ENCODE assay signal across 29 mouse cellular contexts in genomic region chr7:36091132-36091531, GRCm38 (mm10).
DNase-seq lines count a peak whose midpoint lies in the region; ATAC-seq and TF ChIP-seq lines count a peak whose summit lies in the region.
"Had no signal": no experiment of that assay in that cellular context is flagged by ENCODE, and none has a peak within 500 bp of the region (broad histone marks: within the 10 kb centered on the region; RNA-seq: fewer than 3 reads in every experiment).

No protein-coding gene starts in this region.

- H3K9me3 ChIP-seq in heart, embryonic 10.5 days = no peaks in the 10 kb centered on the region
- no peaks in the 10 kb centered on the region for H3K9me3 ChIP-seq in heart, embryonic 13.5 days
- H3K9me3 ChIP-seq in lung, embryonic 15.5 days = no peaks in the 10 kb centered on the region
- no peaks in the 10 kb centered on the region for H3K9me3 ChIP-seq in embryonic facial prominence, embryonic 10.5 days
- H3K9me3 ChIP-seq: embryonic facial prominence, embryonic 12.5 days; embryonic facial prominence, embryonic 15.5 days; heart, embryonic 15.5 days; hindbrain, embryonic 15.5 days had no signal

- TF ChIP-seq CTCF in heart, adult 2 months (IDR thresholded peaks at IDR 0.05) = no peak

- no peaks in the 10 kb centered on the region for H3K36me3 ChIP-seq in heart, embryonic 10.5 days
- H3K36me3 ChIP-seq in heart, adult 2 months (ENCODE audit: control insufficient read depth, insufficient read depth, low read length) = no peaks in the 10 kb centered on the region
- H3K36me3 ChIP-seq in heart, embryonic 13.5 days = no peaks in the 10 kb centered on the region
- no peaks in the 10 kb centered on the region for H3K36me3 ChIP-seq in lung, embryonic 15.5 days
- no peaks in the 10 kb centered on the region for H3K36me3 ChIP-seq in embryonic facial prominence, embryonic 10.5 days (replicated peaks)
- H3K36me3 ChIP-seq: embryonic facial prominence, embryonic 12.5 days; embryonic facial prominence, embryonic 15.5 days; G1E; heart, embryonic 15.5 days; hindbrain, embryonic 15.5 days had no signal

- no peaks in the 10 kb centered on the region for H3K27me3 ChIP-seq in heart, embryonic 10.5 days (ENCODE audit: insufficient read depth, poor library complexity, severe bottlenecking)
- H3K27me3 ChIP-seq in heart, adult 2 months (ENCODE audit: control insufficient read depth, insufficient read depth, low read length) = peaks cover 1% of the 10 kb centered on the region; the same call in 1 of the 2 replicates
- no peaks in the 10 kb centered on the region for H3K27me3 ChIP-seq in heart, embryonic 13.5 days (replicated peaks)
- H3K27me3 ChIP-seq in lung, embryonic 15.5 days = no peaks in the 10 kb centered on the region
- no peaks in the 10 kb centered on the region for H3K27me3 ChIP-seq in embryonic facial prominence, embryonic 10.5 days (replicated peaks; ENCODE audit: low read depth, poor library complexity, severe bottlenecking)
- H3K27me3 ChIP-seq: CH12.LX; embryonic facial prominence, embryonic 12.5 days; forebrain, embryonic 13.5 days; heart, embryonic 15.5 days; hindbrain, embryonic 15.5 days; Patski had no signal

- TF ChIP-seq POLR2A in heart, adult 2 months (IDR thresholded peaks at IDR 0.05; ENCODE audit: insufficient read depth, low read depth, low read length) = no peak

- H3K4me3 ChIP-seq in heart, embryonic 10.5 days = no peak overlapping the region; the same call in 1 of the 2 replicates
- H3K4me3 ChIP-seq in heart, adult 2 months = no peak overlapping the region
- no peak overlapping the region for H3K4me3 ChIP-seq in heart, embryonic 13.5 days
- no peak overlapping the region for H3K4me3 ChIP-seq in lung, embryonic 15.5 days
- H3K4me3 ChIP-seq in embryonic facial prominence, embryonic 10.5 days = no peak overlapping the region
- H3K4me3 ChIP-seq: embryonic facial prominence, embryonic 12.5 days; embryonic facial prominence, embryonic 15.5 days; forebrain, embryonic 13.5 days; gastrocnemius, adult 2 months; hindbrain, embryonic 15.5 days had no signal

- no peak for TF ChIP-seq EP300 in heart, adult 2 months (IDR thresholded peaks at IDR 0.05; ENCODE audit: insufficient read depth, low read depth, low read length)

- ATAC-seq in heart, embryonic 13.5 days (ENCODE audit: extremely low read depth, insufficient number of reproducible peaks, low FRiP score, low TSS enrichment) = no peak
- peak; percentile 50; the same call in 1 of the 2 replicates for ATAC-seq in lung, embryonic 15.5 days (ENCODE audit: borderline replicate concordance, extremely low read depth, low FRiP score, low TSS enrichment)
- ATAC-seq in erythroid progenitor cell, adult 5-6 weeks (replicated peaks; ENCODE audit: low FRiP score, poor library complexity, severe bottlenecking) = no peak
- ATAC-seq: forebrain, embryonic 13.5 days; forebrain, embryonic 16.5 days; intestine, postnatal 0 days; Patski had no signal

- H3K79me2 ChIP-seq in heart, adult 2 months (replicated peaks; ENCODE audit: control insufficient read depth, insufficient read depth, low read length) = no peaks in the 10 kb centered on the region

- WGBS in heart, embryonic 10.5 days = 69% methylated on average over 9 of the region's 9 CpGs
- WGBS in heart, adult 2 months = 75% methylated on average over 9 of the region's 9 CpGs
- WGBS in heart, embryonic 13.5 days = 63% methylated on average over 9 of the region's 9 CpGs
- WGBS in lung, embryonic 15.5 days = 26% methylated on average over 9 of the region's 9 CpGs
- WGBS in embryonic facial prominence, embryonic 10.5 days = 79% methylated on average over 9 of the region's 9 CpGs

- H3K9ac ChIP-seq in heart, adult 2 months (ENCODE audit: low read depth, low read length) = no peak overlapping the region
- no peak overlapping the region for H3K9ac ChIP-seq in heart, embryonic 13.5 days
- H3K9ac ChIP-seq in lung, embryonic 15.5 days = no peak overlapping the region
- H3K9ac ChIP-seq: embryonic facial prominence, embryonic 12.5 days; embryonic facial prominence, embryonic 15.5 days; forebrain, embryonic 13.5 days; heart, embryonic 15.5 days; hindbrain, embryonic 15.5 days had no signal

- DNase-seq in heart, embryonic 10.5 days (ENCODE audit: low spot score) = no peak
- no peak for DNase-seq in heart, adult 2 months
- DNase-seq in heart, adult 8-10 months (ENCODE audit: low spot score) = no peak
- DNase-seq in lung, postnatal 25 days (ENCODE audit: low spot score) = no peak
- no peak for DNase-seq in embryonic facial prominence, embryonic 10.5 days (ENCODE audit: low spot score)
- DNase-seq: adrenal gland, postnatal 10 days; adrenal gland, postnatal 36 days; B cell, adult 2 months; cerebellum, adult 18-20 months; cerebellum, adult 9-10 months; cerebellum, postnatal 14 days; gastrocnemius, adult 2 months; gastrocnemius, postnatal 14 days; heart, adult 18-20 months; heart, postnatal 14 days; heart, postnatal 4 days had no signal

- peaks cover 10% of the 10 kb centered on the region for H3K4me1 ChIP-seq in heart, embryonic 10.5 days
- no peaks in the 10 kb centered on the region for H3K4me1 ChIP-seq in heart, adult 2 months (ENCODE audit: control insufficient read depth, insufficient read depth, low read length)
- H3K4me1 ChIP-seq in heart, embryonic 13.5 days = peaks cover 19% of the 10 kb centered on the region
- peaks cover 29% of the 10 kb centered on the region for H3K4me1 ChIP-seq in lung, embryonic 15.5 days
- peaks cover 27% of the 10 kb centered on the region for H3K4me1 ChIP-seq in embryonic facial prominence, embryonic 10.5 days
- H3K4me1 ChIP-seq: forebrain, embryonic 13.5 days; hindbrain, embryonic 15.5 days had no signal

- intact Hi-C loops in heart, adult 2 months (cut with DNase I) = no loop called here

- 0 out of 2 replicates have a peak overlapping the region, but pooled peaks have one; percentile 6 for H3K27ac ChIP-seq in heart, embryonic 10.5 days
- no peak overlapping the region for H3K27ac ChIP-seq in heart, adult 2 months
- H3K27ac ChIP-seq in heart, embryonic 13.5 days (replicated peaks) = peak overlapping the region; percentile 15; the same call in 1 of the 2 replicates
- peak overlapping the region; percentile 51 for H3K27ac ChIP-seq in lung, embryonic 15.5 days
- H3K27ac ChIP-seq in embryonic facial prominence, embryonic 10.5 days (replicated peaks) = peak overlapping the region; percentile 37; the same call in 1 of the 2 replicates
- H3K27ac ChIP-seq: embryonic facial prominence, embryonic 15.5 days; forebrain, embryonic 13.5 days; gastrocnemius, adult 2 months; heart, embryonic 15.5 days; hindbrain, embryonic 15.5 days had no signal

- H3K4me2 ChIP-seq in heart, embryonic 13.5 days = peak overlapping the region; percentile 63
- 0 out of 2 replicates have a peak overlapping the region, but pooled peaks have one; percentile 13 for H3K4me2 ChIP-seq in lung, embryonic 15.5 days
- H3K4me2 ChIP-seq: embryonic facial prominence, embryonic 15.5 days; forebrain, embryonic 13.5 days; hindbrain, embryonic 15.5 days had no signal
